Mouse (Mus musculus) cortical plate, adult 2 months (tissue): ENCODE results near the gene Trim7. TPM values are rescaled to one million over a fixed set of nuclear protein-coding genes. Genes with fewer than 3 reads are reported as not detected.
"Not testable (repeated sequence)": the region's sequence is repeated elsewhere in the genome, so short reads cannot be mapped to it uniquely, and the experiment has no call there.

ENCODE experiments used
- H3K27ac ChIP-seq: fragments of 200-500 bp; 2 replicates; pipeline ENCODE4 v1.5.1; 2012; ENCODE audit warnings: low read length, control low read depth, inconsistent platforms; ENCODE audit not compliant: insufficient read depth
- H3K4me1 ChIP-seq: fragments of 200-500 bp; 2 replicates; pipeline ENCODE4 v1.6.1; 2011; ENCODE audit warnings: low read length; ENCODE audit not compliant: control insufficient read depth, insufficient read depth
- H3K4me3 ChIP-seq: fragments of 200-500 bp; 2 replicates; pipeline ENCODE4 v1.5.1; 2011; ENCODE audit warnings: mild to moderate bottlenecking, low read length, control low read depth; ENCODE audit not compliant: insufficient read depth
- CTCF ChIP-seq: fragments of 200-500 bp; IDR thresholded peaks from 2 replicates; pipeline ENCODE4 v1.5.1; 2011; ENCODE audit warnings: mild to moderate bottlenecking, control low read depth, low read length; ENCODE audit not compliant: insufficient read depth; ENCODE audit errors: extremely low read depth
- POLR2A ChIP-seq: fragments of 200-500 bp; IDR thresholded peaks from 2 replicates; pipeline ENCODE4 v1.6.1; 2011; ENCODE audit warnings: mild to moderate bottlenecking, low read length, control low read depth; ENCODE audit not compliant: insufficient read depth; ENCODE audit errors: extremely low read depth
- polyA plus RNA-seq: library from polyadenylated mRNA; depleted of rRNA; stranded (reverse); fragments of >200 nt; gene quantifications from 2 replicates; pipeline ENCODE4 v1.2.3, GENCODE M21; 2012; rRNA removed

Trim7 gene
- 4.2 and 4.3 TPM in 2 replicates for polyA plus RNA-seq

- H3K4me3 ChIP-seq, H3K4me1 ChIP-seq: not testable (repeated sequence)
- H3K27ac ChIP-seq = peak within 1 kb of the TSS; percentile 23; the same call in 1 of the 2 replicates
Measured at GRCm38 (mm10) chr11:48825979-48826751, at the start of gene Trim7, which contains the start of gene Gm12184. Gene Trim7 (plus strand): TSS chr11:48826140. Gene Gm12184 (minus strand): TSS chr11:48826655.

- no peaks in the 10 kb centered on the region for H3K4me1 ChIP-seq
- no peak overlapping the region for H3K27ac ChIP-seq
- TF ChIP-seq CTCF (no peak), POLR2A (no peak)
- no peak overlapping the region for H3K4me3 ChIP-seq
Measured at GRCm38 (mm10) chr11:48776664-48777063, 49.3 kb upstream of the Trim7 start.

- no peak for TF ChIP-seq CTCF
- TF ChIP-seq POLR2A = no peak
- Histone ChIP-seq H3K4me1 (no peaks in the 10 kb centered on the region), H3K4me3 (no peak overlapping the region), H3K27ac (no peak overlapping the region)
Measured at GRCm38 (mm10) chr11:48777303-48777702, 48.6 kb upstream of the Trim7 start.

- H3K4me3 ChIP-seq = no peak overlapping the region
- H3K27ac ChIP-seq = no peak overlapping the region
- peak; percentile 49 for TF ChIP-seq CTCF
- no peak for TF ChIP-seq POLR2A
- no peaks in the 10 kb centered on the region for H3K4me1 ChIP-seq
Measured at GRCm38 (mm10) chr11:48779450-48779849, 46.5 kb upstream of the Trim7 start.

GRCm38 (mm10) chr11:48782243-48782642 is 43.7 kb upstream of the Trim7 start:
- H3K4me3 ChIP-seq = no peak overlapping the region
- no peak overlapping the region for H3K27ac ChIP-seq
- TF ChIP-seq POLR2A (no peak), CTCF (no peak)
- H3K4me1 ChIP-seq = no peaks in the 10 kb centered on the region

GRCm38 (mm10) chr11:48787455-48788211 is 38.3 kb upstream of the Trim7 start:
- Histone ChIP-seq H3K4me1 (no peaks in the 10 kb centered on the region), H3K27ac (no peak overlapping the region), H3K4me3 (no peak overlapping the region; the same call in 1 of the 2 replicates)
- TF ChIP-seq POLR2A = no peak
- no peak for TF ChIP-seq CTCF

- TF ChIP-seq CTCF (peak; percentile 59), POLR2A (no peak)
- Histone ChIP-seq H3K4me3 (peak overlapping the region; percentile 34), H3K27ac (no peak overlapping the region), H3K4me1 (no peaks in the 10 kb centered on the region)
Measured at GRCm38 (mm10) chr11:48788311-48789089, 37.4 kb upstream of the Trim7 start.

- H3K4me3 ChIP-seq = no peak overlapping the region
- no peak overlapping the region for H3K27ac ChIP-seq
- H3K4me1 ChIP-seq = no peaks in the 10 kb centered on the region
- TF ChIP-seq POLR2A = no peak
- no peak for TF ChIP-seq CTCF
Measured at GRCm38 (mm10) chr11:48789215-48789614, 36.7 kb upstream of the Trim7 start.

GRCm38 (mm10) chr11:48789973-48790823 is 35.7 kb upstream of the Trim7 start:
- H3K27ac ChIP-seq = no peak overlapping the region
- peak; percentile 80 for TF ChIP-seq CTCF
- no peak for TF ChIP-seq POLR2A
- no peak overlapping the region for H3K4me3 ChIP-seq
- no peaks in the 10 kb centered on the region for H3K4me1 ChIP-seq
